Mouse (Mus musculus) ovary, postnatal 36 days (tissue): ENCODE measurements around the gene Mlkl.
"Not testable (repeated sequence)": the region's sequence is repeated elsewhere in the genome, so short reads cannot be mapped to it uniquely, and the experiment has no call there.

Source experiments
- DNase-seq: peaks from one replicate; pipeline ENCODE4 v3.0.0; 2022; ENCODE audit warnings: low spot score, mixed read lengths

The Mlkl gene

GRCm38 (mm10) chr8:111313961-111314360, 24.0 kb downstream of the Mlkl start:
- DNase-seq = not testable (repeated sequence)

GRCm38 (mm10) chr8:111312758-111313162, 25.2 kb downstream of the Mlkl start:
- DNase-seq = no peak

- not testable (repeated sequence) for DNase-seq
Measured at GRCm38 (mm10) chr8:111310006-111310405, 28.0 kb downstream of the Mlkl start.

GRCm38 (mm10) chr8:111305031-111305730, 32.8 kb downstream of the Mlkl start:
- DNase-seq = peak; percentile 35

GRCm38 (mm10) chr8:111304359-111304758, 33.6 kb downstream of the Mlkl start:
- no peak for DNase-seq

- DNase-seq = not testable (repeated sequence)
Measured at GRCm38 (mm10) chr8:111303076-111303803, 34.7 kb downstream of the Mlkl start.

- DNase-seq = no peak
Measured at GRCm38 (mm10) chr8:111300597-111301546, 37.1 kb downstream of the Mlkl start.

GRCm38 (mm10) chr8:111299821-111300568, 38.0 kb downstream of the Mlkl start, which contains the start of gene Rfwd3:
TSS of gene Rfwd3 (minus strand) at chr8:111300222.
- peak; percentile 96 for DNase-seq

- peak; percentile 52 for DNase-seq
Measured at GRCm38 (mm10) chr8:111299363-111299820, 38.6 kb downstream of the Mlkl start.

GRCm38 (mm10) chr8:111298011-111298410, 40.0 kb downstream of the Mlkl start:
- no peak for DNase-seq

- peak; percentile 36 for DNase-seq
Measured at GRCm38 (mm10) chr8:111291733-111292132, 46.2 kb downstream of the Mlkl start.

GRCm38 (mm10) chr8:111290586-111290985, 47.4 kb downstream of the Mlkl start:
- no peak for DNase-seq

GRCm38 (mm10) chr8:111285603-111286002, 52.4 kb downstream of the Mlkl start:
- DNase-seq = no peak

GRCm38 (mm10) chr8:111282093-111282492, 55.9 kb downstream of the Mlkl start:
- no peak for DNase-seq

GRCm38 (mm10) chr8:111268277-111268676, 69.7 kb downstream of the Mlkl start:
- DNase-seq = no peak

- DNase-seq = not testable (repeated sequence)
Measured at GRCm38 (mm10) chr8:111266161-111266560, 71.8 kb downstream of the Mlkl start.

GRCm38 (mm10) chr8:111264693-111265220, 73.2 kb downstream of the Mlkl start:
- DNase-seq = no peak

GRCm38 (mm10) chr8:111261981-111262381, 76.0 kb downstream of the Mlkl start:
- DNase-seq = no peak
